Mouse (Mus musculus): ENCODE measurements around the gene Scgn. TPM values are rescaled to one million over a fixed set of nuclear protein-coding genes. Genes with fewer than 3 reads are reported as not detected.

The Scgn gene
- 0.23 TPM in 1 of 2 replicates, not detected in the other for polyA plus RNA-seq (2015; fragmentation: Nextera tagmentation; extraction: Ambion mirVana)

GRCm38 (mm10) chr13:23990928-23991327, at the start of gene Scgn:
Gene Scgn, minus strand, starts transcription at chr13:23991214.

GRCm38 (mm10) chr13:23934211-23934520, 56.8 kb downstream of the Scgn start, which contains the start of gene Hist1h2aa:
Gene Hist1h2aa, plus strand, starts transcription at chr13:23934462.

GRCm38 (mm10) chr13:23933421-23934210, 57.4 kb downstream of the Scgn start, which contains the start of gene Hist1h2ba:
Gene Hist1h2ba, minus strand, starts transcription at chr13:23934156.

GRCm38 (mm10) chr13:23914376-23915167, 76.4 kb downstream of the Scgn start, which contains the start of gene Slc17a4:
Gene Slc17a4, minus strand, starts transcription at chr13:23915009.

Small RNAs within 50 kb of the gene (microRNA-seq; reads per million reads assigned to microRNA genes)
- 0 reads per million in 2 experiments for gene Gm44344

Other genes with a start within 250 kb of the Scgn start
- gene Hist1h3c, start 245.6 kb downstream of the Scgn start, polyA plus RNA-seq (2015; fragmentation: Nextera tagmentation; extraction: Ambion mirVana): 0.67 and 1.1 TPM in 2 replicates
- 0.82 and 1.4 TPM in 2 replicates for gene Hist1h2bb, start 244.5 kb downstream of the Scgn start, polyA plus RNA-seq (2015; fragmentation: Nextera tagmentation; extraction: Ambion mirVana)
- 10.2 and 10.4 TPM in 2 replicates for gene Hist1h2ab, start 240.1 kb downstream of the Scgn start, polyA plus RNA-seq (2015; fragmentation: Nextera tagmentation; extraction: Ambion mirVana)
- 2.4 and 4.3 TPM in 2 replicates for gene Hist1h3b, start 238.9 kb downstream of the Scgn start, polyA plus RNA-seq (2015; fragmentation: Nextera tagmentation; extraction: Ambion mirVana)
- 0.83 TPM in 1 of 2 replicates, not detected in the other for gene Hist1h4b, start 234.2 kb downstream of the Scgn start, polyA plus RNA-seq (2015; fragmentation: Nextera tagmentation; extraction: Ambion mirVana)
- gene Hist1h4a, start 230.0 kb downstream of the Scgn start, polyA plus RNA-seq (2015; fragmentation: Nextera tagmentation; extraction: Ambion mirVana): 0.61 and 1.1 TPM in 2 replicates
- 0.85 and 1.7 TPM in 2 replicates for gene Hist1h3a, start 228.8 kb downstream of the Scgn start, polyA plus RNA-seq (2015; fragmentation: Nextera tagmentation; extraction: Ambion mirVana)
- 1.2 and 2.0 TPM in 2 replicates for gene Hist1h1a, start 227.5 kb downstream of the Scgn start, polyA plus RNA-seq (2015; fragmentation: Nextera tagmentation; extraction: Ambion mirVana)
- 0.34 and 0.38 TPM in 2 replicates for gene Trim38, start 221.3 kb downstream of the Scgn start, polyA plus RNA-seq (2015; fragmentation: Nextera tagmentation; extraction: Ambion mirVana)
- gene Slc17a2, start 184.2 kb downstream of the Scgn start, polyA plus RNA-seq (2015; fragmentation: Nextera tagmentation; extraction: Ambion mirVana): not detected in 2 replicates
- 1.5 and 1.6 TPM in 2 replicates for gene Slc17a3, start 151.8 kb downstream of the Scgn start, polyA plus RNA-seq (2015; fragmentation: Nextera tagmentation; extraction: Ambion mirVana)
- not detected in 2 replicates for gene Slc17a1, start 123.5 kb downstream of the Scgn start, polyA plus RNA-seq (2015; fragmentation: Nextera tagmentation; extraction: Ambion mirVana)
- gene Slc17a4, start 76.2 kb downstream of the Scgn start, polyA plus RNA-seq (2015; fragmentation: Nextera tagmentation; extraction: Ambion mirVana): not detected in 2 replicates
- not detected in 2 replicates for gene Hist1h2ba, start 57.1 kb downstream of the Scgn start, polyA plus RNA-seq (2015; fragmentation: Nextera tagmentation; extraction: Ambion mirVana)
- gene Hist1h2aa, start 56.8 kb downstream of the Scgn start, polyA plus RNA-seq (2015; fragmentation: Nextera tagmentation; extraction: Ambion mirVana): not detected in 2 replicates